Mouse (Mus musculus): ENCODE data around the gene Ttc39d. TPM values are rescaled to one million over a fixed set of nuclear protein-coding genes. Genes with fewer than 3 reads are reported as not detected.
A peak's percentile ranks its signal among the peaks of the same experiment; 100 is the strongest.
"Not testable (repeated sequence)": the region's sequence is repeated elsewhere in the genome, so short reads cannot be mapped to it uniquely, and the experiment has no call there.

Ttc39d gene
- total and polyA plus RNA-seq, 3 experiments: 0.13 TPM; not detected in 2

DNA sequence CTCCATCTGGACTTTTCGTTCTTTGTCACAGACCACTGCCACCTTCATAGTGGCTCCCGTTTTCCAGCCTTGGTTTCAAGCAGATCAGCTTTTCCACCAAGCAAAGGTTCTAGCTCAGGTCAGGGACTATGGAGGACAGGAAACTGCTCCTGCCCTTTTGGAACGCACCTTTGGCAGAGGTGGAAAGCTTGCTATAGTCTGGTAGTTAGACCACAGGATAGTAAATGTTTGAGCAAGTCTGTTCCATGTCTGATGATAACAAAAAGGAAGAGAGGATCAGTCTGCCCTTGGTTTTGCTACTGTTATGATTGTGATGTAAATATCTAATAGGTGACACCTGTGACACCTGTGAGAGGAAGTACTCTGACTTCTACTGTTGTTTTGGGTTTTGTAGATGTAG is 31.3 kb upstream of the Ttc39d start:
- no peak for DNase-seq (ENCODE audit: extremely low read depth)
- H3K4me2 ChIP-seq (ENCODE audit: insufficient read depth, low read depth, poor library complexity, severe bottlenecking): peak overlapping the region; percentile 53
- H3K27ac ChIP-seq (ENCODE audit: insufficient read depth, low read depth): peak overlapping the region; percentile 95
- H3K36me3 ChIP-seq (replicated peaks in 1 of 2; ENCODE audit: control insufficient read depth in 1 of 2, insufficient read depth in 1 of 2, low read length in 1 of 2): no peaks in the 10 kb centered on the region
- H3K9me3 ChIP-seq (replicated peaks; ENCODE audit: low read length): no peaks in the 10 kb centered on the region
- H3K9ac ChIP-seq (ENCODE audit: insufficient read depth, low read depth): peak overlapping the region; percentile 14
- in situ Hi-C loops (cut with MboI; ENCODE audit: low pct_ligation_motif_present, low pct_unique_long_range_greater_than_20kb, low sequenced_read_pairs): loop anchor here (10.0 to 25.0 kb wide), 3 partner anchors 51 to 464 kb away; partner anchors contain the start of genes Atl2, Cyp1b1 and Galm
- dilution Hi-C loops (cut with MboI; ENCODE audit: extremely low pct_ligation_motif_present, extremely low pct_unique_long_range_greater_than_20kb, low sequenced_read_pairs): no loop called here
- H3K4me1 ChIP-seq (ENCODE audit: control insufficient read depth in 1 of 2, insufficient read depth in 2 of 2): peaks cover 15 to 42% of the 10 kb centered on the region in 2 experiments
- H3K27me3 ChIP-seq (replicated peaks): no peaks in the 10 kb centered on the region
- H3K4me3 ChIP-seq (replicated peaks in 1 of 3; ENCODE audit: low read depth in 2 of 3, low read length in 2 of 3, poor library complexity in 1 of 3): peak overlapping the region; percentile 4 to 31 (median 24)
- TF ChIP-seq UBTF (IDR thresholded peaks at IDR 0.05; ENCODE audit: low read depth, low read length): no peak
- peak; percentile 40; the same call in 1 of the 2 replicates for TF ChIP-seq CHD2 (IDR thresholded peaks at IDR 0.05; ENCODE audit: low read length)
- peak; percentile 62; the same call in 1 of the 2 replicates for TF ChIP-seq JUND (conservative IDR thresholded peaks at IDR 0.05; ENCODE audit: low read depth, low read length)
- TF ChIP-seq BHLHE40 (IDR thresholded peaks at IDR 0.05; ENCODE audit: low read depth, low read length): no peak
- peak; percentile 48; the same call in 1 of the 2 replicates for TF ChIP-seq SIN3A (IDR thresholded peaks at IDR 0.05; ENCODE audit: low read length)
- TF ChIP-seq GABPA (IDR thresholded peaks at IDR 0.05; ENCODE audit: insufficient replicate concordance, low read depth, low read length): no peak
- TF ChIP-seq TCF12 (IDR thresholded peaks at IDR 0.05; ENCODE audit: low read depth, low read length): peak; percentile 32; the same call in 1 of the 2 replicates
- H3K79me2 ChIP-seq (replicated peaks; ENCODE audit: control insufficient read depth, extremely low read depth, insufficient read depth, poor library complexity, severe bottlenecking): no peaks in the 10 kb centered on the region

DNA sequence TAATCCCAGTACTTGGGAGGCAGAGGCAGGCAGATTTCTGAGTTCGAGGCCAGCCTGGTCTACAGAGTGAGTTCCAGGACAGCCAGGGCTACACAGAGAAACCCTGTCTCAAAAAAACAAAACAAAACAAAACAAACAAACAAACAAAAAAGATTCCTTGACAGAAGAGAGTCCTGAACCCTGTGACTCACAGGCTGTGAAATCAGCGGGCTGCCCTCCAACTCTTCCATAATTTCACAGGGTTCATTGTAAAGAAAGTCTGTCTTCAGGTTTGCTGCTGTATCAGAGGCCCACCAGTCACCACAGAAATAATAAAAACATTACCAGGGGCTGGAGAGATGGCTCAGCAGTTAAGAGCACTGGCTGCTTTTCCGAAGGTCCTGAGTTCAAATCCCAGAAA is 28.4 kb upstream of the Ttc39d start:
- H3K4me3 ChIP-seq (replicated peaks in 1 of 3; ENCODE audit: low read depth in 2 of 3, low read length in 2 of 3, poor library complexity in 1 of 3); H3K9me3 ChIP-seq (replicated peaks; ENCODE audit: low read length); H3K9ac ChIP-seq (ENCODE audit: insufficient read depth, low read depth); H3K79me2 ChIP-seq (replicated peaks; ENCODE audit: control insufficient read depth, extremely low read depth, insufficient read depth, poor library complexity, severe bottlenecking); dilution Hi-C loops (cut with MboI; ENCODE audit: extremely low pct_ligation_motif_present, extremely low pct_unique_long_range_greater_than_20kb, low sequenced_read_pairs); H3K4me2 ChIP-seq (ENCODE audit: insufficient read depth, low read depth, poor library complexity, severe bottlenecking); H3K27me3 ChIP-seq (replicated peaks); DNase-seq (ENCODE audit: extremely low read depth); H3K27ac ChIP-seq (ENCODE audit: insufficient read depth, low read depth); H3K36me3 ChIP-seq (replicated peaks in 1 of 2; ENCODE audit: control insufficient read depth in 1 of 2, insufficient read depth in 1 of 2, low read length in 1 of 2): not testable (repeated sequence)
- peaks cover 16 to 41% of the 10 kb centered on the region in 2 experiments for H3K4me1 ChIP-seq (ENCODE audit: control insufficient read depth in 1 of 2, insufficient read depth in 2 of 2)
- in situ Hi-C loops (cut with MboI; ENCODE audit: low pct_ligation_motif_present, low pct_unique_long_range_greater_than_20kb, low sequenced_read_pairs): loop anchor here (10.0 to 25.0 kb wide), 3 partner anchors 54 to 467 kb away; partner anchors contain the start of genes Atl2, Cyp1b1 and Galm

DNA sequence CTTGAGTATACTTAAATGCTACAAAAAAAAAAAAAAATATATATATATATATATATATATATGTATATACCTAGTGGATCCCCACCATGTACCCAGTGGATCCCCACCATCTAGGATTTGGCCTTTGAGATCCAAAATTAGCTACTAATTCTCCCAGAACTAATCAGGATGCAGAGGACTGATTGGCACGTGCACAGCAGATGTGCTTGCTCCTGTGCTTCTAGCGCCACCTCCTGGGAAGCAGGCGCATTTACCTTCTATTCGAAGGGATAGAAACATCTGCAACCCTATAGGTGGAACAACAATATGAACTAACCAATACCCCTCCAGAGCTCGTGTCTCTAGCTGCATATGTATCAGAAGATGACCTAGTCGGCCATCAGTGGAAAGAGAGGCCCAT is 27.3 kb upstream of the Ttc39d start:
- Histone ChIP-seq H3K4me2 (ENCODE audit: insufficient read depth, low read depth, poor library complexity, severe bottlenecking) (no peak overlapping the region), H3K27ac (ENCODE audit: insufficient read depth, low read depth) (no peak overlapping the region), H3K4me3 (replicated peaks in 1 of 3; ENCODE audit: low read depth in 2 of 3, low read length in 2 of 3, poor library complexity in 1 of 3) (no peak overlapping the region), H3K36me3 (replicated peaks in 1 of 2; ENCODE audit: control insufficient read depth in 1 of 2, insufficient read depth in 1 of 2, low read length in 1 of 2) (no peaks in the 10 kb centered on the region), H3K9me3 (replicated peaks; ENCODE audit: low read length) (no peaks in the 10 kb centered on the region), H3K4me1 (ENCODE audit: control insufficient read depth in 1 of 2, insufficient read depth in 2 of 2) (peaks cover 10 to 40% of the 10 kb centered on the region in 2 experiments), H3K27me3 (replicated peaks) (no peaks in the 10 kb centered on the region), H3K79me2 (replicated peaks; ENCODE audit: control insufficient read depth, extremely low read depth, insufficient read depth, poor library complexity, severe bottlenecking) (no peaks in the 10 kb centered on the region), H3K9ac (ENCODE audit: insufficient read depth, low read depth) (no peak overlapping the region)
- peak; percentile 84 for DNase-seq (ENCODE audit: extremely low read depth)
- in situ Hi-C loops (cut with MboI; ENCODE audit: low pct_ligation_motif_present, low pct_unique_long_range_greater_than_20kb, low sequenced_read_pairs): loop anchor here (10.0 to 25.0 kb wide), 4 partner anchors 55 to 468 kb away; partner anchors contain the start of genes Atl2, Cyp1b1 and Galm
- dilution Hi-C loops (cut with MboI; ENCODE audit: extremely low pct_ligation_motif_present, extremely low pct_unique_long_range_greater_than_20kb, low sequenced_read_pairs): no loop called here
- no peak for TF ChIP-seq GABPA (IDR thresholded peaks at IDR 0.05; ENCODE audit: insufficient replicate concordance, low read depth, low read length)
- TF ChIP-seq MAFK (IDR thresholded peaks at IDR 0.05; ENCODE audit: insufficient replicate concordance, low read length): no peak
- TF ChIP-seq ZMIZ1 (IDR thresholded peaks at IDR 0.05; ENCODE audit: low read depth, low read length): no peak
- TF ChIP-seq KAT2A (IDR thresholded peaks at IDR 0.05; ENCODE audit: insufficient replicate concordance, low read length): no peak
- TF ChIP-seq USF2 (conservative IDR thresholded peaks at IDR 0.05; ENCODE audit: low read depth, low read length): no peak
- no peak for TF ChIP-seq E2F4 (IDR thresholded peaks at IDR 0.05; ENCODE audit: insufficient replicate concordance, low read depth, low read length)
- TF ChIP-seq BHLHE40 (IDR thresholded peaks at IDR 0.05; ENCODE audit: low read depth, low read length): peak; percentile 99
- TF ChIP-seq MYC (IDR thresholded peaks at IDR 0.05; ENCODE audit: low read depth, low read length): peak; percentile 99
- TF ChIP-seq PAX5 (IDR thresholded peaks at IDR 0.05; ENCODE audit: low read length): no peak
- no peak for TF ChIP-seq ETS1 (conservative IDR thresholded peaks at IDR 0.05; ENCODE audit: low read depth, low read length)
- TF ChIP-seq CTCF (conservative IDR thresholded peaks at IDR 0.05 in 1 of 2, IDR thresholded peaks at IDR 0.05 in 1 of 2; ENCODE audit: low read depth in 2 of 2, low read length in 2 of 2): peak; percentile 59 to 93; a peak in 3 of 4 replicates
- peak; percentile 88 for TF ChIP-seq MAX (IDR thresholded peaks at IDR 0.05; ENCODE audit: low read length)
- TF ChIP-seq MEF2A (IDR thresholded peaks at IDR 0.05; ENCODE audit: borderline replicate concordance, low read depth, low read length): peak; percentile 61; the same call in 1 of the 2 replicates
- no peak for TF ChIP-seq TBP (conservative IDR thresholded peaks at IDR 0.05; ENCODE audit: low read depth, low read length)
- no peak for TF ChIP-seq UBTF (IDR thresholded peaks at IDR 0.05; ENCODE audit: low read depth, low read length)
- peak; percentile 96 for TF ChIP-seq SMC3 (IDR thresholded peaks at IDR 0.05; ENCODE audit: low read depth, low read length)
- TF ChIP-seq IRF4 (IDR thresholded peaks at IDR 0.05; ENCODE audit: low read depth, low read length): no peak; the same call in 1 of the 2 replicates
- TF ChIP-seq EP300 (IDR thresholded peaks at IDR 0.05; ENCODE audit: low read length): no peak
- TF ChIP-seq TCF12 (IDR thresholded peaks at IDR 0.05; ENCODE audit: low read depth, low read length): no peak
- no peak for TF ChIP-seq POLR2AphosphoS2 (IDR thresholded peaks at IDR 0.05; ENCODE audit: low read depth, low read length)
- TF ChIP-seq ELF1 (IDR thresholded peaks at IDR 0.05; ENCODE audit: low read depth, low read length): no peak
- TF ChIP-seq RCOR1 (conservative IDR thresholded peaks at IDR 0.05; ENCODE audit: low read depth, low read length): no peak; the same call in 1 of the 2 replicates

Measured in CH12.LX (cell line).